ENCODE assay signal across 10 mouse cellular contexts in genomic region chr12:82397751-82398150, GRCm38 (mm10).
A peak's percentile ranks its signal among the peaks of the same experiment; 100 is the strongest.
DNase-seq lines count a peak whose midpoint lies in the region; ATAC-seq and TF ChIP-seq lines count a peak whose summit lies in the region.
"Had no signal": no experiment of that assay in that cellular context is flagged by ENCODE, and none has a peak within 500 bp of the region (broad histone marks: within the 10 kb centered on the region; RNA-seq: fewer than 3 reads in every experiment).

No protein-coding gene starts in this region.

- H3K4me3 ChIP-seq in kidney, postnatal 0 days (replicated peaks; ENCODE audit: low read depth, low read length): no peak overlapping the region
- H3K4me3 ChIP-seq: embryonic facial prominence, embryonic 12.5 days; liver, embryonic 13.5 days had no signal

- H3K27me3 ChIP-seq in kidney, postnatal 0 days (ENCODE audit: insufficient read depth, low read length): no peaks in the 10 kb centered on the region
- H3K27me3 ChIP-seq: embryonic facial prominence, embryonic 12.5 days; liver, embryonic 13.5 days had no signal

- peak; percentile 67 for ATAC-seq in kidney, postnatal 0 days (replicated peaks; ENCODE audit: low FRiP score, low read depth)
- no peak for ATAC-seq in monocyte, adult 5-6 weeks (replicated peaks; ENCODE audit: insufficient number of reproducible peaks, low FRiP score, low TSS enrichment, poor library complexity, severe bottlenecking)

- WGBS in kidney, postnatal 0 days: 51% methylated on average over 9 of the region's 9 CpGs

- DNase-seq in layer of hippocampus, adult 9-11 months: peak; percentile 45
- no peak for DNase-seq in layer of hippocampus, postnatal 10 days (ENCODE audit: low spot score in 2 of 2)
- peak; percentile 88 for DNase-seq in Muller cell, postnatal 12 days (ENCODE audit: inconsistent ontology term)
- DNase-seq in cerebellum, adult 8-10 months: peak; percentile 70
- peak; percentile 63 for DNase-seq in kidney, postnatal 0 days (ENCODE audit: low spot score)
- no peak for DNase-seq in lung, postnatal 36 days
- DNase-seq in thymus, postnatal 36 days: no peak
- DNase-seq: liver, embryonic 13.5 days had no signal

- H3K9me3 ChIP-seq in kidney, postnatal 0 days (replicated peaks; ENCODE audit: low read length): no peaks in the 10 kb centered on the region
- H3K9me3 ChIP-seq: embryonic facial prominence, embryonic 12.5 days; liver, embryonic 13.5 days had no signal

- peak overlapping the region; percentile 76 for H3K27ac ChIP-seq in kidney, postnatal 0 days
- H3K27ac ChIP-seq: embryonic facial prominence, embryonic 12.5 days; liver, embryonic 13.5 days had no signal

- H3K36me3 ChIP-seq in kidney, postnatal 0 days (ENCODE audit: insufficient read depth, low read length): peaks cover 10% of the 10 kb centered on the region; the same call in 1 of the 2 replicates

- H3K4me2 ChIP-seq in kidney, postnatal 0 days (ENCODE audit: low read length): no peak overlapping the region
- H3K4me2 ChIP-seq: embryonic facial prominence, embryonic 12.5 days; liver, embryonic 13.5 days had no signal

- H3K4me1 ChIP-seq in kidney, postnatal 0 days (replicated peaks; ENCODE audit: insufficient read depth, low read length): no peaks in the 10 kb centered on the region; the same call in none of the 2 replicates

- H3K9ac ChIP-seq in kidney, postnatal 0 days (ENCODE audit: low read depth, low read length): no peak overlapping the region
- H3K9ac ChIP-seq: embryonic facial prominence, embryonic 12.5 days; liver, embryonic 13.5 days had no signal

- no peak for TF ChIP-seq CTCF in kidney, postnatal 0 days (IDR thresholded peaks at IDR 0.05; ENCODE audit: low read depth)

Comparison
In these comparisons a context has a peak if more than half of its experiments do, and no peak if none do; other contexts are left out.
1. DNase-seq: peak in layer of hippocampus, adult 9-11 months (single experiment), Muller cell, postnatal 12 days (single experiment), cerebellum, adult 8-10 months (single experiment) and kidney, postnatal 0 days (single experiment); none in layer of hippocampus, postnatal 10 days (0 of 2), lung, postnatal 36 days (single experiment) and thymus, postnatal 36 days (0 of 2).